ENCODE assay signal across 13 mouse cellular contexts in the genomic region with DNA sequence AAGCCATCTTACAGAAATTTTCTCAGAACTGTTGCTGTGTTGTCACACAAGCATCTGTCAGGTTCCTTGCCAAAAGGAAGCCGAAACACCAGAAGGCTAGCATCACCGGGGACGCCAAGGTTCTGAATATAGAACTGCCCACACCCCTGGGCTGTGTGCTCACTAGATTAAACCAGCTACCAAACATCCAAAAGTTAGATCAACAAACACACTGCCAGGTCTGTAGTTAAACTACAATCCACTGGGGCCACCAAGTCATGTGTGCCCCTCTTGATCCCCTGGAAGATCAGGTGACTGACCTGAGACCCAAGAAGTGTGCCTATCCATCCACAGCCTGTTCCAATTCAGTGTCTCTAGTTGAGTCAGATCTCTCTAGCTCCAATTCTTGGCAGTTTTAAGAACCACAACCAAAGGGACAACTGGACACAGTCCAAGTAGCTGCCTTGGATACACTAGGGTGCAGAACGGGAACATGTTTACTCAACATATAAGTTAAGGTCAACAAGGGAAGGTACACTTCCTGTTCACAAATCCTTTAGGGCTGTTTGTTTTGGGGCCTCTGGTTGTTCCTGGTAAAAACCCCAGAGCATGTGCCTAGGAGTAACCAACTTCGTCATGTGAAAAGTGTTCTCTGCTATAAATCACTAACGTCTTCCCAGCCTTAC.
DNase-seq lines count a peak whose midpoint lies in the region; ATAC-seq lines count a peak whose summit lies in the region.
"Had no signal": no experiment of that assay in that cellular context is flagged by ENCODE, and none has a peak within 500 bp of the region (broad histone marks: within the 10 kb centered on the region; RNA-seq: fewer than 3 reads in every experiment).

No protein-coding gene starts in this region.

- H3K27ac ChIP-seq in brown adipose tissue, adult 24 weeks (replicated peaks; ENCODE audit: low read depth, low read length): peak overlapping the region; percentile 49
- H3K27ac ChIP-seq in kidney, embryonic 15.5 days: no peak overlapping the region
- no peak overlapping the region for H3K27ac ChIP-seq in forebrain, embryonic 13.5 days
- H3K27ac ChIP-seq: forebrain, embryonic 10.5 days; heart, embryonic 10.5 days; hindbrain, embryonic 12.5 days; midbrain, embryonic 12.5 days; neural tube, embryonic 13.5 days had no signal

- H3K27me3 ChIP-seq in kidney, embryonic 15.5 days: no peaks in the 10 kb centered on the region
- no peaks in the 10 kb centered on the region for H3K27me3 ChIP-seq in forebrain, embryonic 13.5 days
- H3K27me3 ChIP-seq: hindbrain, embryonic 12.5 days; midbrain, embryonic 12.5 days; neural tube, embryonic 13.5 days had no signal

- H3K4me2 ChIP-seq in kidney, embryonic 15.5 days: no peak overlapping the region
- no peak overlapping the region for H3K4me2 ChIP-seq in forebrain, embryonic 13.5 days
- H3K4me2 ChIP-seq: hindbrain, embryonic 12.5 days; midbrain, embryonic 12.5 days; neural tube, embryonic 13.5 days had no signal

- 48% methylated on average over 6 of the region's 6 CpGs for WGBS in kidney, embryonic 15.5 days
- WGBS in forebrain, embryonic 13.5 days: 92% methylated on average over 6 of the region's 6 CpGs

- peak; percentile 81; the same call in 1 of the 2 replicates for ATAC-seq in kidney, embryonic 15.5 days (replicated peaks; ENCODE audit: low FRiP score)
- ATAC-seq in forebrain, embryonic 13.5 days: no peak

- peak; percentile 79 for DNase-seq in heart, adult 11 months
- no peak for DNase-seq in heart, adult 8-10 months (ENCODE audit: low spot score)
- DNase-seq in lung, postnatal 10 days: peak; percentile 12
- no peak for DNase-seq in gastrocnemius, postnatal 25 days
- no peak for DNase-seq in ovary, adult 18-20 months (ENCODE audit: low spot score)

- no peaks in the 10 kb centered on the region for H3K9me3 ChIP-seq in kidney, embryonic 15.5 days (replicated peaks)
- no peaks in the 10 kb centered on the region for H3K9me3 ChIP-seq in forebrain, embryonic 13.5 days (replicated peaks)
- H3K9me3 ChIP-seq: forebrain, embryonic 10.5 days; heart, embryonic 10.5 days; hindbrain, embryonic 12.5 days; midbrain, embryonic 12.5 days; neural tube, embryonic 13.5 days had no signal

- H3K36me3 ChIP-seq in kidney, embryonic 15.5 days: no peaks in the 10 kb centered on the region
- H3K36me3 ChIP-seq in forebrain, embryonic 13.5 days (ENCODE audit: poor library complexity, severe bottlenecking): no peaks in the 10 kb centered on the region
- H3K36me3 ChIP-seq: forebrain, embryonic 10.5 days; heart, embryonic 10.5 days; hindbrain, embryonic 12.5 days; midbrain, embryonic 12.5 days; neural tube, embryonic 13.5 days had no signal

- 0 out of 2 replicates have a peak, but pooled peaks cover 3% of the 10 kb centered on the region for H3K4me1 ChIP-seq in brown adipose tissue, adult 24 weeks (ENCODE audit: control insufficient read depth, insufficient read depth, insufficient read length, low read length)
- peaks cover 6% of the 10 kb centered on the region; the same call in 1 of the 2 replicates for H3K4me1 ChIP-seq in kidney, embryonic 15.5 days
- H3K4me1 ChIP-seq in forebrain, embryonic 13.5 days: no peaks in the 10 kb centered on the region
- H3K4me1 ChIP-seq: forebrain, embryonic 10.5 days; hindbrain, embryonic 12.5 days; midbrain, embryonic 12.5 days had no signal

- H3K4me3 ChIP-seq in brown adipose tissue, adult 24 weeks (ENCODE audit: insufficient read depth, low read depth, low read length): no peak overlapping the region
- no peak overlapping the region for H3K4me3 ChIP-seq in kidney, embryonic 15.5 days (replicated peaks)
- H3K4me3 ChIP-seq in forebrain, embryonic 13.5 days: no peak overlapping the region
- H3K4me3 ChIP-seq: forebrain, embryonic 10.5 days; heart, embryonic 10.5 days; hindbrain, embryonic 12.5 days; midbrain, embryonic 12.5 days; neural tube, embryonic 13.5 days had no signal

- no peak overlapping the region for H3K9ac ChIP-seq in kidney, embryonic 15.5 days
- H3K9ac ChIP-seq in forebrain, embryonic 13.5 days: no peak overlapping the region
- H3K9ac ChIP-seq: hindbrain, embryonic 12.5 days; midbrain, embryonic 12.5 days; neural tube, embryonic 13.5 days had no signal

Comparison
In these comparisons a context has a peak if more than half of its experiments do, and no peak if none do; other contexts are left out.
1. DNase-seq: peak in heart, adult 11 months (single experiment) and lung, postnatal 10 days (single experiment); none in heart, adult 8-10 months (single experiment), gastrocnemius, postnatal 25 days (single experiment) and ovary, adult 18-20 months (single experiment).